Mouse (Mus musculus): Measurements from ENCODE around the gene Hif3a. TPM values are rescaled to one million over a fixed set of nuclear protein-coding genes. Genes with fewer than 3 reads are reported as not detected.
A peak's percentile ranks its signal among the peaks of the same experiment; 100 is the strongest.

The Hif3a gene
- polyA plus RNA-seq, 1 experiment from 2014 or later: 2.8 TPM

DNA sequence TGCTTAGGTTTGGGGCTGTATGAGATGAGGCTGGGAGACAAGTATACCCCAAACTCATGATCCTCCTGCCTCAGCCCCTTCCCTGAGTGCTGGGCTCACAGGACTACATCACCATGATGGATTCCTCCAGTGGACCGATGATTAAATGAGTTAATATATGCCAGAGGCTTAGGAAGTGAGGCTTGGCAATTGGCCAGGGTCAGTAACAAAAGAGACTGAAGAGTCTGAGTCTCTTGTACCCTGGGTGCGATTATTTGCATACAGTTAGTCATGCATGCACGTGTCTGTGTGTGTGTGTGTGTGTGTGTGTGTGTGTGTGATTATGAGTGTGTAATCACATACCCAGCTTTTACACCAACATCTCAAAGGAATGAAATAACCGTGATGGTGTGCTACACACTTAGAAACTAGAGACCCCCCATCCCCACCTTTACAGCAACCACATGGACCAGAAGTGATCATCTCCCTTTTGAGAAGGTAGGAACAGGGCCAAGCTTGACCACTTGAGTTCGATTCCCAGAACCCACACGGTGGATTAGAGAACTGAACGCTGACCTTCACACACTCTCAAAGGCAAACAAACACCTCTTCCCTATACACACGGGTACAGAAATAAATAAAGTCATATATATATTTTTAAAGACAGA lies 3.3 kb downstream of the Hif3a start:
- no peaks in the 10 kb centered on the region for H3K36me3 ChIP-seq (ENCODE audit: control insufficient read depth, insufficient read depth, low read length)
- peak; percentile 2; the same call in 1 of the 2 replicates for ATAC-seq
- H3K27me3 ChIP-seq (replicated peaks; ENCODE audit: control insufficient read depth, insufficient read depth, low read length): no peaks in the 10 kb centered on the region
- WGBS: 24% methylated on average over 8 of the region's 8 CpGs
- no peak overlapping the region for H3K9ac ChIP-seq (ENCODE audit: low read length)
- H3K27ac ChIP-seq (ENCODE audit: low read depth, low read length): peak overlapping the region; percentile 71
- DNase-seq (ENCODE audit: low spot score): peak; percentile 88
- H3K4me1 ChIP-seq (ENCODE audit: control insufficient read depth, insufficient read depth, low read length): peaks cover 44% of the 10 kb centered on the region
- H3K4me2 ChIP-seq (ENCODE audit: low read length): peak overlapping the region; percentile 67; the same call in 1 of the 2 replicates
- H3K9me3 ChIP-seq (replicated peaks; ENCODE audit: control insufficient read depth, low read length): no peaks in the 10 kb centered on the region
- no peak overlapping the region for H3K4me3 ChIP-seq (ENCODE audit: low read depth, low read length)

- ATAC-seq: peak; percentile 32; the same call in 1 of the 2 replicates
- peak overlapping the region; percentile 71 for H3K27ac ChIP-seq (ENCODE audit: low read depth, low read length)
- peak; percentile 61 for DNase-seq (ENCODE audit: low spot score)
- H3K9ac ChIP-seq (ENCODE audit: low read length): peak overlapping the region; percentile 25
- H3K4me1 ChIP-seq (ENCODE audit: control insufficient read depth, insufficient read depth, low read length): peaks cover 44% of the 10 kb centered on the region
- WGBS: 2% methylated on average over 16 of the region's 16 CpGs
- no peak overlapping the region for H3K4me3 ChIP-seq (ENCODE audit: low read depth, low read length)
- no peaks in the 10 kb centered on the region for H3K9me3 ChIP-seq (replicated peaks; ENCODE audit: control insufficient read depth, low read length)
- H3K27me3 ChIP-seq (replicated peaks; ENCODE audit: control insufficient read depth, insufficient read depth, low read length): no peaks in the 10 kb centered on the region
- peak overlapping the region; percentile 10; the same call in 1 of the 2 replicates for H3K4me2 ChIP-seq (ENCODE audit: low read length)
- no peaks in the 10 kb centered on the region for H3K36me3 ChIP-seq (ENCODE audit: control insufficient read depth, insufficient read depth, low read length)
Observed at GRCm38 (mm10) chr7:17058071-17058689, 4.0 kb downstream of the Hif3a start.

- Histone ChIP-seq H3K9ac (ENCODE audit: low read length) (peak overlapping the region; percentile 53; the same call in 1 of the 2 replicates), H3K9me3 (replicated peaks; ENCODE audit: control insufficient read depth, low read length) (no peaks in the 10 kb centered on the region), H3K36me3 (ENCODE audit: control insufficient read depth, insufficient read depth, low read length) (no peaks in the 10 kb centered on the region), H3K4me2 (ENCODE audit: low read length) (peak overlapping the region; percentile 87), H3K4me3 (ENCODE audit: low read depth, low read length) (peak overlapping the region; percentile 45), H3K27ac (ENCODE audit: low read depth, low read length) (peak overlapping the region; percentile 80), H3K4me1 (ENCODE audit: control insufficient read depth, insufficient read depth, low read length) (peaks cover 39% of the 10 kb centered on the region), H3K27me3 (replicated peaks; ENCODE audit: control insufficient read depth, insufficient read depth, low read length) (no peaks in the 10 kb centered on the region)
- ATAC-seq (peak; percentile 14), DNase-seq (ENCODE audit: low spot score) (peak; percentile 69)
- 31% methylated on average over 14 of the region's 14 CpGs for WGBS
Observed at GRCm38 (mm10) chr7:17056601-17057523, 5.4 kb downstream of the Hif3a start.

- H3K27me3 ChIP-seq (replicated peaks; ENCODE audit: control insufficient read depth, insufficient read depth, low read length): no peaks in the 10 kb centered on the region
- H3K4me2 ChIP-seq (ENCODE audit: low read length): peak overlapping the region; percentile 87
- H3K4me1 ChIP-seq (ENCODE audit: control insufficient read depth, insufficient read depth, low read length): peaks cover 39% of the 10 kb centered on the region
- under 1% methylated on average over 32 of the region's 42 CpGs for WGBS
- H3K9me3 ChIP-seq (replicated peaks; ENCODE audit: control insufficient read depth, low read length): no peaks in the 10 kb centered on the region
- H3K27ac ChIP-seq (ENCODE audit: low read depth, low read length): peak overlapping the region; percentile 80
- H3K4me3 ChIP-seq (ENCODE audit: low read depth, low read length): peak overlapping the region; percentile 45
- no peaks in the 10 kb centered on the region for H3K36me3 ChIP-seq (ENCODE audit: control insufficient read depth, insufficient read depth, low read length)
- ATAC-seq (peak; percentile 80), DNase-seq (ENCODE audit: low spot score) (peak; percentile 90)
- H3K9ac ChIP-seq (ENCODE audit: low read length): peak overlapping the region; percentile 53; the same call in 1 of the 2 replicates
Observed at GRCm38 (mm10) chr7:17056081-17056581, 6.1 kb downstream of the Hif3a start.

- Histone ChIP-seq H3K4me3 (ENCODE audit: low read depth, low read length) (peak overlapping the region; percentile 45), H3K9ac (ENCODE audit: low read length) (no peak overlapping the region), H3K27ac (ENCODE audit: low read depth, low read length) (no peak overlapping the region), H3K9me3 (replicated peaks; ENCODE audit: control insufficient read depth, low read length) (no peaks in the 10 kb centered on the region), H3K4me2 (ENCODE audit: low read length) (peak overlapping the region; percentile 87), H3K36me3 (ENCODE audit: control insufficient read depth, insufficient read depth, low read length) (no peaks in the 10 kb centered on the region), H3K27me3 (replicated peaks; ENCODE audit: control insufficient read depth, insufficient read depth, low read length) (no peaks in the 10 kb centered on the region), H3K4me1 (ENCODE audit: control insufficient read depth, insufficient read depth, low read length) (peaks cover 32% of the 10 kb centered on the region)
- DNase-seq (ENCODE audit: low spot score) (no peak), ATAC-seq (no peak)
- whole genome bisulfite sequencing: 86% methylated on average over 4 of the region's 4 CpGs
Observed at GRCm38 (mm10) chr7:17055287-17055946, 6.8 kb downstream of the Hif3a start.

- H3K27me3 ChIP-seq (replicated peaks; ENCODE audit: control insufficient read depth, insufficient read depth, low read length): no peaks in the 10 kb centered on the region
- DNase-seq (ENCODE audit: low spot score): no peak
- ATAC-seq: no peak
- no peak overlapping the region for H3K4me3 ChIP-seq (ENCODE audit: low read depth, low read length)
- no peak overlapping the region for H3K9ac ChIP-seq (ENCODE audit: low read length)
- H3K9me3 ChIP-seq (replicated peaks; ENCODE audit: control insufficient read depth, low read length): no peaks in the 10 kb centered on the region
- H3K4me1 ChIP-seq (ENCODE audit: control insufficient read depth, insufficient read depth, low read length): peaks cover 23% of the 10 kb centered on the region
- H3K4me2 ChIP-seq (ENCODE audit: low read length): no peak overlapping the region
- WGBS: 92% methylated on average over 14 of the region's 16 CpGs
- H3K27ac ChIP-seq (ENCODE audit: low read depth, low read length): no peak overlapping the region
- no peaks in the 10 kb centered on the region for H3K36me3 ChIP-seq (ENCODE audit: control insufficient read depth, insufficient read depth, low read length)
Observed at GRCm38 (mm10) chr7:17054325-17054989, 7.8 kb downstream of the Hif3a start.

- 0 out of 2 replicates have a peak, but pooled peaks have one; percentile 17 for ATAC-seq
- 10% methylated on average over 15 of the region's 17 CpGs for WGBS
- peak; percentile 75 for DNase-seq (ENCODE audit: low spot score)
Observed at GRCm38 (mm10) chr7:17050933-17051594, 11.2 kb downstream of the Hif3a start.

More at GRCm38 (mm10) chr7:17050933-17051594, 11.2 kb downstream of the Hif3a start:
- Histone ChIP-seq H3K27me3 (replicated peaks; ENCODE audit: control insufficient read depth, insufficient read depth, low read length) (no peaks in the 10 kb centered on the region), H3K9ac (ENCODE audit: low read length) (no peak overlapping the region), H3K4me3 (ENCODE audit: low read depth, low read length) (no peak overlapping the region), H3K27ac (ENCODE audit: low read depth, low read length) (no peak overlapping the region), H3K9me3 (replicated peaks; ENCODE audit: control insufficient read depth, low read length) (no peaks in the 10 kb centered on the region), H3K4me1 (ENCODE audit: control insufficient read depth, insufficient read depth, low read length) (no peaks in the 10 kb centered on the region), H3K36me3 (ENCODE audit: control insufficient read depth, insufficient read depth, low read length) (0 out of 2 replicates have a peak, but pooled peaks cover 3% of the 10 kb centered on the region), H3K4me2 (ENCODE audit: low read length) (no peak overlapping the region)
